Comparison of ENCODE assay signal across 23 mouse cellular contexts in the genomic region with DNA sequence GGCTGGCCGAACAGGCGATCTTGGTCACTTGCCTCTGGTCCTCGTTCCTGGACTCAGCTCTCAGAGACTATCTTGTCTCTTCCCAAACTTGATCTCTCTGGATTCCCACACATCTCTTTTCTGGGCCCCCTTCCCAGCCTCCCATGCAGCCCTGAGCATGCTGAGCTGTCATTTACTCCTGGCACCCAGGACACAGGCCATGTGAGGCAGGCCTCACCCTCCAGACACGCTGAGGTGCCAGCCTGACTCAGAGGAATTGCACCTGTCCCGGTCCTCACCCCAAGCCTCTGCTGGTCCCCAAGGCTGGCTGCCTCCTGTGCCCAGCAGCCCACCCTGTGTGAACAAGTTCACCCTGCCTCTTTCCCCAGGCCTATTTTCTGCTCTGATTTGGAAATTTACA. TPM values are rescaled to one million over a fixed set of nuclear protein-coding genes. Genes with fewer than 3 reads are reported as not detected.
DNase-seq lines count a peak whose midpoint lies in the region; ATAC-seq and TF ChIP-seq lines count a peak whose summit lies in the region.
"Had no signal": no experiment of that assay in that cellular context is flagged by ENCODE, and none has a peak within 500 bp of the region (broad histone marks: within the 10 kb centered on the region; RNA-seq: fewer than 3 reads in every experiment).

No protein-coding gene starts in this region.

- H3K4me3 ChIP-seq in heart, adult 2 months = no peak overlapping the region
- no peak overlapping the region for H3K4me3 ChIP-seq in midbrain, postnatal 0 days (ENCODE audit: low read depth, low read length)
- no peak overlapping the region for H3K4me3 ChIP-seq in midbrain, embryonic 11.5 days (ENCODE audit: low read depth, low read length)
- H3K4me3 ChIP-seq in kidney, embryonic 14.5 days (ENCODE audit: low read length) = no peak overlapping the region
- H3K4me3 ChIP-seq: embryonic facial prominence, embryonic 12.5 days; erythroblast, embryonic 14.5 days; intestine, embryonic 15.5 days; liver, embryonic 15.5 days; neural tube, embryonic 12.5 days; stomach, embryonic 15.5 days had no signal

- no peaks in the 10 kb centered on the region for H3K9me3 ChIP-seq in midbrain, postnatal 0 days (ENCODE audit: low read length)
- no peaks in the 10 kb centered on the region for H3K9me3 ChIP-seq in midbrain, embryonic 11.5 days (ENCODE audit: control insufficient read depth, low read length)
- no peaks in the 10 kb centered on the region for H3K9me3 ChIP-seq in kidney, embryonic 14.5 days (ENCODE audit: control insufficient read depth, low read length)
- H3K9me3 ChIP-seq: embryonic facial prominence, embryonic 12.5 days; intestine, embryonic 15.5 days; liver, embryonic 15.5 days; neural tube, embryonic 12.5 days; stomach, embryonic 15.5 days had no signal

- intact Hi-C loops in heart, adult 2 months (cut with DNase I) = no loop called here

- no peaks in the 10 kb centered on the region for H3K36me3 ChIP-seq in heart, adult 2 months (ENCODE audit: control insufficient read depth, insufficient read depth, low read length)
- 0 out of 2 replicates have a peak, but pooled peaks cover 5% of the 10 kb centered on the region for H3K36me3 ChIP-seq in midbrain, postnatal 0 days (ENCODE audit: insufficient read depth, low read length)
- H3K36me3 ChIP-seq in midbrain, embryonic 11.5 days (ENCODE audit: control insufficient read depth, insufficient read depth, low read length) = no peaks in the 10 kb centered on the region
- no peaks in the 10 kb centered on the region for H3K36me3 ChIP-seq in kidney, embryonic 14.5 days (ENCODE audit: control insufficient read depth, insufficient read depth, low read length)
- H3K36me3 ChIP-seq: embryonic facial prominence, embryonic 12.5 days; intestine, embryonic 15.5 days; liver, embryonic 15.5 days; neural tube, embryonic 12.5 days; stomach, embryonic 15.5 days had no signal

- H3K27ac ChIP-seq in heart, adult 2 months = no peak overlapping the region
- H3K27ac ChIP-seq in midbrain, postnatal 0 days (ENCODE audit: low read depth, low read length) = no peak overlapping the region
- no peak overlapping the region for H3K27ac ChIP-seq in midbrain, embryonic 11.5 days (ENCODE audit: low read depth, low read length)
- H3K27ac ChIP-seq in kidney, embryonic 14.5 days (ENCODE audit: low read depth, low read length) = no peak overlapping the region
- H3K27ac ChIP-seq: embryonic facial prominence, embryonic 12.5 days; intestine, embryonic 15.5 days; liver, embryonic 15.5 days; neural tube, embryonic 12.5 days; stomach, embryonic 15.5 days had no signal

- ATAC-seq in midbrain, postnatal 0 days (ENCODE audit: low FRiP score) = no peak
- no peak for ATAC-seq in midbrain, embryonic 11.5 days (ENCODE audit: low FRiP score)
- ATAC-seq in kidney, embryonic 14.5 days (ENCODE audit: low FRiP score, low TSS enrichment) = no peak
- ATAC-seq: forebrain, embryonic 14.5 days; intestine, embryonic 15.5 days had no signal

- H3K79me2 ChIP-seq in heart, adult 2 months (replicated peaks; ENCODE audit: control insufficient read depth, insufficient read depth, low read length) = no peaks in the 10 kb centered on the region

- H3K4me2 ChIP-seq in midbrain, postnatal 0 days (ENCODE audit: low read depth, low read length, poor library complexity, severe bottlenecking) = peak overlapping the region; percentile 26
- no peak overlapping the region for H3K4me2 ChIP-seq in midbrain, embryonic 11.5 days
- no peak overlapping the region for H3K4me2 ChIP-seq in kidney, embryonic 14.5 days (replicated peaks; ENCODE audit: low read depth, low read length)
- H3K4me2 ChIP-seq: embryonic facial prominence, embryonic 12.5 days; heart, embryonic 11.5 days; intestine, embryonic 15.5 days; liver, embryonic 15.5 days; neural tube, embryonic 12.5 days had no signal

- H3K9ac ChIP-seq in heart, adult 2 months (ENCODE audit: low read depth, low read length) = peak overlapping the region; percentile 34; the same call in 1 of the 2 replicates
- peak overlapping the region; percentile 24; the same call in 1 of the 2 replicates for H3K9ac ChIP-seq in midbrain, postnatal 0 days (replicated peaks; ENCODE audit: low read length, poor library complexity, severe bottlenecking)
- no peak overlapping the region for H3K9ac ChIP-seq in midbrain, embryonic 11.5 days (ENCODE audit: low read length)
- no peak overlapping the region for H3K9ac ChIP-seq in kidney, embryonic 14.5 days (ENCODE audit: low read depth, low read length)
- H3K9ac ChIP-seq: embryonic facial prominence, embryonic 12.5 days; intestine, embryonic 15.5 days; liver, embryonic 15.5 days; neural tube, embryonic 12.5 days; stomach, embryonic 15.5 days had no signal

- H3K4me1 ChIP-seq in heart, adult 2 months (ENCODE audit: control insufficient read depth, insufficient read depth, low read length) = peaks cover 9% of the 10 kb centered on the region
- peaks cover 10% of the 10 kb centered on the region for H3K4me1 ChIP-seq in midbrain, postnatal 0 days (ENCODE audit: insufficient read depth, low read length)
- H3K4me1 ChIP-seq in midbrain, embryonic 11.5 days (ENCODE audit: control insufficient read depth, insufficient read depth, low read length) = peaks cover 7% of the 10 kb centered on the region
- H3K4me1 ChIP-seq in kidney, embryonic 14.5 days (ENCODE audit: control insufficient read depth, insufficient read depth, low read length) = peaks cover 22% of the 10 kb centered on the region; the same call in 1 of the 2 replicates

- DNase-seq in heart, adult 2 months = no peak
- DNase-seq in heart, adult 11 months = no peak
- no peak for DNase-seq in midbrain, postnatal 0 days (ENCODE audit: low spot score)
- no peak for DNase-seq in midbrain, embryonic 11.5 days (ENCODE audit: low spot score, missing footprints)
- DNase-seq in gastrocnemius, postnatal 25 days = peak; percentile 74
- no peak for DNase-seq in B cell, adult 2 months
- DNase-seq: adrenal gland, postnatal 25 days; cerebellum, adult 18-20 months; heart, postnatal 10 days; kidney, adult 9 months; kidney, postnatal 4 days; thymus, adult 18-20 months; thymus, postnatal 4 days had no signal

- 68% methylated on average over 5 of the region's 5 CpGs for WGBS in heart, adult 2 months
- 89% methylated on average over 5 of the region's 5 CpGs for WGBS in midbrain, postnatal 0 days
- WGBS in midbrain, embryonic 11.5 days = 92% methylated on average over 5 of the region's 5 CpGs
- 89% methylated on average over 5 of the region's 5 CpGs for WGBS in kidney, embryonic 14.5 days

- H3K27me3 ChIP-seq in heart, adult 2 months (ENCODE audit: control insufficient read depth, insufficient read depth, low read length) = no peaks in the 10 kb centered on the region
- no peaks in the 10 kb centered on the region for H3K27me3 ChIP-seq in midbrain, postnatal 0 days (ENCODE audit: insufficient read depth, low read length)
- H3K27me3 ChIP-seq in midbrain, embryonic 11.5 days (ENCODE audit: control insufficient read depth, insufficient read depth, low read length) = peaks cover 33% of the 10 kb centered on the region
- peaks cover 30% of the 10 kb centered on the region for H3K27me3 ChIP-seq in kidney, embryonic 14.5 days (ENCODE audit: control insufficient read depth, insufficient read depth, low read length)

- no peak for TF ChIP-seq CTCF in heart, adult 2 months (IDR thresholded peaks at IDR 0.05)
- TF ChIP-seq CTCF in midbrain, postnatal 0 days (IDR thresholded peaks at IDR 0.05) = no peak

- TF ChIP-seq EP300 in heart, adult 2 months (IDR thresholded peaks at IDR 0.05; ENCODE audit: insufficient read depth, low read depth, low read length) = no peak

- TF ChIP-seq POLR2A in heart, adult 2 months (IDR thresholded peaks at IDR 0.05; ENCODE audit: insufficient read depth, low read depth, low read length) = no peak

RNA-seq across cellular contexts. Expression of gene Kcnb1, which starts 2.8 kb away (rescaled TPM):
- total RNA-seq in heart, adult 2 months (2021) = 10 to 100 TPM; 32.8 to 38.8 TPM
- polyA plus RNA-seq in heart, adult 2 months (2012; rRNA removed) = 17.2 and 19.2 TPM in 2 replicates
- total RNA-seq in midbrain, postnatal 0 days (2014; rRNA removed) = 29.8 and 30.0 TPM in 2 replicates
- polyA plus RNA-seq in midbrain, postnatal 0 days (2015; fragmentation: Nextera tagmentation; extraction: Ambion mirVana) = 5.6 and 6.4 TPM in 2 replicates
- polyA plus RNA-seq in midbrain, embryonic 11.5 days (2014; fragmentation: Nextera tagmentation; extraction: Ambion mirVana) = 0.75 and 0.96 TPM in 2 replicates
- 10 to 100 TPM; 22.1 to 27.4 TPM for total RNA-seq in gastrocnemius, postnatal 25 days (2021)
- polyA plus RNA-seq in kidney, embryonic 14.5 days (2014; fragmentation: Nextera tagmentation; extraction: Ambion mirVana) = 1.5 and 1.7 TPM in 2 replicates
- polyA plus RNA-seq: erythroblast, embryonic 14.5 days had no signal

RNA-seq across cellular contexts. Expression of gene Ptgis, which starts 53.3 kb away (rescaled TPM):
- total RNA-seq in heart, adult 2 months (2021) = 10 to 100 TPM; 16.3 to 17.7 TPM
- polyA plus RNA-seq in heart, adult 2 months (2012; rRNA removed) = 31.3 and 32.1 TPM in 2 replicates
- total RNA-seq in midbrain, postnatal 0 days (2014; rRNA removed) = 4.3 and 6.1 TPM in 2 replicates
- 3.9 and 4.7 TPM in 2 replicates for polyA plus RNA-seq in midbrain, postnatal 0 days (2015; fragmentation: Nextera tagmentation; extraction: Ambion mirVana)
- 9.4 and 11.2 TPM in 2 replicates for polyA plus RNA-seq in midbrain, embryonic 11.5 days (2014; fragmentation: Nextera tagmentation; extraction: Ambion mirVana)
- 1 to 10 TPM; 4.2 to 5.5 TPM for total RNA-seq in gastrocnemius, postnatal 25 days (2021)
- polyA plus RNA-seq in kidney, embryonic 14.5 days (2014; fragmentation: Nextera tagmentation; extraction: Ambion mirVana) = 15.5 and 18.0 TPM in 2 replicates
- total RNA-seq: megakaryocyte progenitor cell, adult 5-6 weeks had no signal
- polyA plus RNA-seq: erythroblast, embryonic 14.5 days had no signal

Comparison
In these comparisons a context has a peak if more than half of its experiments do, and no peak if none do; other contexts are left out.
1. H3K9ac ChIP-seq: peak in heart, adult 2 months (single experiment) and midbrain, postnatal 0 days (single experiment); none in midbrain, embryonic 11.5 days (single experiment) and kidney, embryonic 14.5 days (single experiment).